Mouse (Mus musculus) embryonic fibroblast, embryonic 13.5 days (primary cell): ENCODE results near the gene Bhmt.

Experiments used
- CTCF ChIP-seq: IDR thresholded peaks from 2 replicates; pipeline ENCODE4 v1.5.1; 2011; ENCODE audit warnings: mild to moderate bottlenecking, control low read depth, low read length, moderate library complexity, borderline replicate concordance; ENCODE audit not compliant: insufficient read depth
- POLR2A ChIP-seq: IDR thresholded peaks from 2 replicates; pipeline ENCODE4 v1.6.1; 2011; ENCODE audit warnings: low read depth, mild to moderate bottlenecking, control low read depth, low read length, moderate library complexity

GRCm38 (mm10) chr13:93580431-93580830 is 57.3 kb downstream of the Bhmt start:
- no peak for TF ChIP-seq POLR2A
- no peak for TF ChIP-seq CTCF
